Mouse (Mus musculus) hindbrain, embryonic 12.5 days (tissue): Measurements from ENCODE around the gene Man2a1. TPM values are rescaled to one million over a fixed set of nuclear protein-coding genes. Genes with fewer than 3 reads are reported as not detected.
A peak's percentile ranks its signal among the peaks of the same experiment; 100 is the strongest.

Experiments used
- ATAC-seq: fragments of 200-750 bp; cut with Nextera tagmentation; 2 replicates; pipeline ENCODE4 v1.8.0; 2017; ENCODE audit warnings: moderate TSS enrichment; ENCODE audit not compliant: low FRiP score
- H3K27ac ChIP-seq: fragments of 300-500 bp; sonication (generic); 2 replicates; pipeline ENCODE4 v1.5.1; 2016; ENCODE audit warnings: mild to moderate bottlenecking
- H3K27me3 ChIP-seq: fragments of 300-500 bp; sonication (generic); 2 replicates; pipeline ENCODE4 v1.6.1; 2016; ENCODE audit warnings: mild to moderate bottlenecking
- H3K36me3 ChIP-seq: fragments of 300-500 bp; sonication (generic); 2 replicates; pipeline ENCODE4 v1.6.1; 2016; ENCODE audit warnings: mild to moderate bottlenecking
- H3K4me1 ChIP-seq: fragments of 300-500 bp; sonication (generic); 2 replicates; pipeline ENCODE4 v1.6.1; 2016
- H3K4me2 ChIP-seq: fragments of 300-500 bp; sonication (generic); replicated peaks from 2 replicates; pipeline ENCODE4 v1.6.1; 2016; ENCODE audit warnings: mild to moderate bottlenecking
- H3K4me3 ChIP-seq: fragments of 300-500 bp; sonication (generic); 2 replicates; pipeline ENCODE4 v1.5.1; 2016; ENCODE audit warnings: mild to moderate bottlenecking
- H3K9ac ChIP-seq: fragments of 300-500 bp; sonication (generic); 2 replicates; pipeline ENCODE4 v1.6.1; 2016; ENCODE audit warnings: mild to moderate bottlenecking, moderate library complexity
- H3K9me3 ChIP-seq: fragments of 300-500 bp; sonication (generic); replicated peaks from 2 replicates; pipeline ENCODE4 v1.6.1; 2016; ENCODE audit warnings: mild to moderate bottlenecking
- WGBS: fragments of 180-500 bp; shearing (Covaris S2); methylation state at CpG from one replicate; pipeline ENCODE4 v1.1.7; 2016; 5-methylcytosine and 5-hydroxymethylcytosine counted together
- polyA plus RNA-seq: library from polyadenylated mRNA; unstranded; fragments of >200 nt; fragmentation: Nextera tagmentation; extraction: Ambion mirVana; gene quantifications from 2 replicates; pipeline ENCODE4 v1.2.1, GENCODE M21; 2016

Man2a1 gene
- polyA plus RNA-seq, 1 experiment from 2014 or later: 6.5 TPM

- H3K9ac ChIP-seq: no peak overlapping the region
- no peaks in the 10 kb centered on the region for H3K36me3 ChIP-seq
- peaks cover 15% of the 10 kb centered on the region for H3K4me1 ChIP-seq
- H3K27ac ChIP-seq: no peak overlapping the region
- no peaks in the 10 kb centered on the region for H3K9me3 ChIP-seq
- no peak overlapping the region for H3K4me3 ChIP-seq
- 77% methylated on average over 9 of the region's 9 CpGs for WGBS
- H3K27me3 ChIP-seq: no peaks in the 10 kb centered on the region
- no peak for ATAC-seq
- no peak overlapping the region for H3K4me2 ChIP-seq
Observed at GRCm38 (mm10) chr17:64620135-64620534, 19.6 kb downstream of the Man2a1 start.

GRCm38 (mm10) chr17:64620627-64621026, 20.1 kb downstream of the Man2a1 start:
- H3K4me3 ChIP-seq: no peak overlapping the region
- H3K27me3 ChIP-seq: no peaks in the 10 kb centered on the region
- no peak overlapping the region for H3K4me2 ChIP-seq
- peaks cover 15% of the 10 kb centered on the region for H3K4me1 ChIP-seq
- no peak overlapping the region for H3K27ac ChIP-seq
- H3K9ac ChIP-seq: no peak overlapping the region
- no peak for ATAC-seq
- no peaks in the 10 kb centered on the region for H3K36me3 ChIP-seq
- H3K9me3 ChIP-seq: no peaks in the 10 kb centered on the region
- 89% methylated on average over 3 of the region's 3 CpGs for WGBS

GRCm38 (mm10) chr17:64621226-64621625, 20.7 kb downstream of the Man2a1 start:
- H3K9me3 ChIP-seq: no peaks in the 10 kb centered on the region
- H3K36me3 ChIP-seq: no peaks in the 10 kb centered on the region
- H3K4me2 ChIP-seq: no peak overlapping the region
- H3K27me3 ChIP-seq: no peaks in the 10 kb centered on the region
- no peak overlapping the region for H3K4me3 ChIP-seq
- no peak overlapping the region for H3K27ac ChIP-seq
- peaks cover 15% of the 10 kb centered on the region for H3K4me1 ChIP-seq
- peak; percentile 49; the same call in 1 of the 2 replicates for ATAC-seq
- H3K9ac ChIP-seq: no peak overlapping the region
- WGBS: 48% methylated on average over 8 of the region's 8 CpGs

- no peak overlapping the region for H3K4me3 ChIP-seq
- H3K36me3 ChIP-seq: no peaks in the 10 kb centered on the region
- H3K27ac ChIP-seq: no peak overlapping the region
- no peak overlapping the region for H3K9ac ChIP-seq
- H3K27me3 ChIP-seq: no peaks in the 10 kb centered on the region
- H3K9me3 ChIP-seq: no peaks in the 10 kb centered on the region
- no peak overlapping the region for H3K4me2 ChIP-seq
- H3K4me1 ChIP-seq: peaks cover 18% of the 10 kb centered on the region
- ATAC-seq: no peak
- WGBS: 82% methylated on average over 9 of the region's 9 CpGs
Observed at GRCm38 (mm10) chr17:64621649-64622351, 21.3 kb downstream of the Man2a1 start.

GRCm38 (mm10) chr17:64622352-64622886, 21.9 kb downstream of the Man2a1 start:
- Histone ChIP-seq H3K4me2 (no peak overlapping the region), H3K36me3 (no peaks in the 10 kb centered on the region)
- WGBS: 56% methylated on average over 11 of the region's 11 CpGs

GRCm38 (mm10) chr17:64624439-64624838, 23.9 kb downstream of the Man2a1 start:
- Histone ChIP-seq H3K9me3 (no peaks in the 10 kb centered on the region), H3K4me2 (no peak overlapping the region), H3K9ac (no peak overlapping the region), H3K4me1 (peaks cover 23% of the 10 kb centered on the region), H3K27ac (no peak overlapping the region), H3K4me3 (no peak overlapping the region), H3K27me3 (no peaks in the 10 kb centered on the region), H3K36me3 (no peaks in the 10 kb centered on the region)
- WGBS: 85% methylated on average over 15 of the region's 15 CpGs
- no peak for ATAC-seq

More at GRCm38 (mm10) chr17:64622352-64622886, 21.9 kb downstream of the Man2a1 start:
- ATAC-seq: no peak
- Histone ChIP-seq H3K4me3 (no peak overlapping the region), H3K9me3 (no peaks in the 10 kb centered on the region), H3K27me3 (no peaks in the 10 kb centered on the region), H3K9ac (no peak overlapping the region), H3K27ac (no peak overlapping the region), H3K4me1 (peaks cover 23% of the 10 kb centered on the region)

GRCm38 (mm10) chr17:64628796-64629195, 28.3 kb downstream of the Man2a1 start:
- H3K27me3 ChIP-seq: no peaks in the 10 kb centered on the region
- H3K36me3 ChIP-seq: 0 out of 2 replicates have a peak, but pooled peaks cover 5% of the 10 kb centered on the region
- no peaks in the 10 kb centered on the region for H3K9me3 ChIP-seq
- H3K4me3 ChIP-seq: no peak overlapping the region
- H3K4me2 ChIP-seq: no peak overlapping the region
- no peak overlapping the region for H3K9ac ChIP-seq
- WGBS: 77% methylated on average over 5 of the region's 5 CpGs
- no peak overlapping the region for H3K27ac ChIP-seq
- H3K4me1 ChIP-seq: peaks cover 8% of the 10 kb centered on the region
- ATAC-seq: no peak

- Histone ChIP-seq H3K9me3 (no peaks in the 10 kb centered on the region), H3K27me3 (no peaks in the 10 kb centered on the region), H3K36me3 (0 out of 2 replicates have a peak, but pooled peaks cover 5% of the 10 kb centered on the region), H3K4me1 (peaks cover 8% of the 10 kb centered on the region), H3K4me2 (no peak overlapping the region), H3K9ac (no peak overlapping the region), H3K27ac (no peak overlapping the region), H3K4me3 (no peak overlapping the region)
- WGBS: 81% methylated on average over 5 of the region's 5 CpGs
- ATAC-seq: no peak
Observed at GRCm38 (mm10) chr17:64629486-64629885, 28.9 kb downstream of the Man2a1 start.

- ATAC-seq: no peak
- H3K36me3 ChIP-seq: 0 out of 2 replicates have a peak, but pooled peaks cover 5% of the 10 kb centered on the region
- H3K4me2 ChIP-seq: no peak overlapping the region
- H3K9ac ChIP-seq: no peak overlapping the region
- H3K27ac ChIP-seq: no peak overlapping the region
- WGBS: 93% methylated on average over 12 of the region's 12 CpGs
- no peaks in the 10 kb centered on the region for H3K9me3 ChIP-seq
- H3K4me1 ChIP-seq: peaks cover 8% of the 10 kb centered on the region
- H3K4me3 ChIP-seq: no peak overlapping the region
- H3K27me3 ChIP-seq: no peaks in the 10 kb centered on the region
Observed at GRCm38 (mm10) chr17:64630506-64630905, 30.0 kb downstream of the Man2a1 start.

- ATAC-seq: no peak
- Histone ChIP-seq H3K36me3 (no peaks in the 10 kb centered on the region), H3K27me3 (no peaks in the 10 kb centered on the region), H3K9ac (no peak overlapping the region), H3K4me3 (no peak overlapping the region), H3K4me2 (no peak overlapping the region), H3K27ac (no peak overlapping the region), H3K9me3 (no peaks in the 10 kb centered on the region), H3K4me1 (peaks cover 8% of the 10 kb centered on the region; the same call in 1 of the 2 replicates)
- WGBS: 88% methylated on average over 8 of the region's 8 CpGs
Observed at GRCm38 (mm10) chr17:64637868-64638537, 37.5 kb downstream of the Man2a1 start.

GRCm38 (mm10) chr17:64641376-64641775, 40.8 kb downstream of the Man2a1 start:
- 74% methylated on average over 3 of the region's 3 CpGs for WGBS
- no peaks in the 10 kb centered on the region for H3K27me3 ChIP-seq
- H3K9me3 ChIP-seq: no peaks in the 10 kb centered on the region
- no peak overlapping the region for H3K9ac ChIP-seq
- no peak overlapping the region for H3K4me3 ChIP-seq
- no peak for ATAC-seq
- H3K4me2 ChIP-seq: no peak overlapping the region
- H3K36me3 ChIP-seq: no peaks in the 10 kb centered on the region
- no peak overlapping the region for H3K27ac ChIP-seq
- peaks cover 16% of the 10 kb centered on the region; the same call in 1 of the 2 replicates for H3K4me1 ChIP-seq

GRCm38 (mm10) chr17:64643644-64644043, 43.1 kb downstream of the Man2a1 start:
- H3K9me3 ChIP-seq: no peaks in the 10 kb centered on the region
- peaks cover 16% of the 10 kb centered on the region; the same call in 1 of the 2 replicates for H3K4me1 ChIP-seq
- no peaks in the 10 kb centered on the region for H3K36me3 ChIP-seq
- ATAC-seq: peak; percentile 38; the same call in 1 of the 2 replicates
- no peaks in the 10 kb centered on the region for H3K27me3 ChIP-seq
- H3K4me2 ChIP-seq: no peak overlapping the region
- H3K9ac ChIP-seq: no peak overlapping the region
- H3K27ac ChIP-seq: no peak overlapping the region
- 30% methylated on average over 7 of the region's 7 CpGs for WGBS
- H3K4me3 ChIP-seq: no peak overlapping the region
